Mouse (Mus musculus) T-helper 1 cell (primary cell): ENCODE results near the gene Nol10.
"Not testable (repeated sequence)": the region's sequence is repeated elsewhere in the genome, so short reads cannot be mapped to it uniquely, and the experiment has no call there.

Experiments used
- in situ Hi-C: fragments of 300-600 bp; cut with MboI, MseI; formaldehyde crosslinking; loops from one replicate; pipeline ENCODE4 v1.15.1; 2025; ENCODE audit warnings: high pct_unique_total_duplicates

Gene Nol10

GRCm38 (mm10) chr12:17453918-17454317, 105.7 kb downstream of the Nol10 start:
- in situ Hi-C loops, result no loop called here

GRCm38 (mm10) chr12:17455096-17455495, 106.8 kb downstream of the Nol10 start:
- in situ Hi-C loops, result no loop called here

- in situ Hi-C loops, result not testable (repeated sequence)
Observed at GRCm38 (mm10) chr12:17459223-17459622, 111.0 kb downstream of the Nol10 start.

- in situ Hi-C loops, result no loop called here
Observed at GRCm38 (mm10) chr12:17463706-17464105, 115.4 kb downstream of the Nol10 start.

- in situ Hi-C loops, result not testable (repeated sequence)
Observed at GRCm38 (mm10) chr12:17464550-17464949, 116.3 kb downstream of the Nol10 start.

- in situ Hi-C loops, result no loop called here
Observed at GRCm38 (mm10) chr12:17466791-17467190, 118.5 kb downstream of the Nol10 start.

GRCm38 (mm10) chr12:17468359-17468758, 120.1 kb downstream of the Nol10 start:
- in situ Hi-C loops, result no loop called here

- in situ Hi-C loops, result no loop called here
Observed at GRCm38 (mm10) chr12:17469869-17470268, 121.6 kb downstream of the Nol10 start.

GRCm38 (mm10) chr12:17470528-17470927, 122.3 kb downstream of the Nol10 start:
- in situ Hi-C loops, result not testable (repeated sequence)

GRCm38 (mm10) chr12:17471405-17471804, 123.1 kb downstream of the Nol10 start:
- in situ Hi-C loops, result no loop called here

GRCm38 (mm10) chr12:17473128-17473527, 124.9 kb downstream of the Nol10 start:
- in situ Hi-C loops, result no loop called here

- in situ Hi-C loops, result no loop called here
Observed at GRCm38 (mm10) chr12:17473862-17474261, 125.6 kb downstream of the Nol10 start.

GRCm38 (mm10) chr12:17474681-17475080, 126.4 kb downstream of the Nol10 start:
- in situ Hi-C loops, result no loop called here

GRCm38 (mm10) chr12:17475146-17475545, 126.9 kb downstream of the Nol10 start:
- in situ Hi-C loops, result no loop called here

GRCm38 (mm10) chr12:17478196-17478595, 129.9 kb downstream of the Nol10 start:
- in situ Hi-C loops, result no loop called here

- in situ Hi-C loops, result no loop called here
Observed at GRCm38 (mm10) chr12:17478856-17479255, 130.6 kb downstream of the Nol10 start.
